Mouse (Mus musculus): Measurements from ENCODE around the gene Mrpl50.

DNA sequence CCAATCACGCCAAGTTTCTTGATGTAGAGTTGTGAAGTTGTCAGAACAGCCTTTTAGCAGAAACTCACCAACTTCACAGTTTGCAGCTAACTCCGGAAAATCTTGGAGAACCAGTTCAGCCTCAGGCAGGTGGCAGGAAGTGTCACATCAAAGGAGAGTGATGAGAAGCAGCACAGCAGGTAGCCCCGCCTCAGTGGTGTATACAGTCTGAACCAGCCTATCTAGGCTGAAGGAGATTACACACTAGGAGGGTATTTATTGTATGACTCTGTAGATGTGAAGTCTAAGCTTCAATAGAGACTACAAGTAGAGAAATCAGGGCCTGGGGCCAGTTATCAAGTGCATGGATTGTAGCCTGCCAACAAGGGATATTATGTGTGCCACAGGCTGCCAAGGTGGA, 40.0 kb downstream of the Mrpl50 start:
- TF ChIP-seq TAL1 (IDR thresholded peaks at IDR 0.05; ENCODE audit: low read length) (no peak), GATA1 (IDR thresholded peaks at IDR 0.05; ENCODE audit: low read length) (no peak)
